Mouse (Mus musculus) embryonic facial prominence, embryonic 11.5 days (tissue): ENCODE results near the gene March1. TPM values are rescaled to one million over a fixed set of nuclear protein-coding genes. Genes with fewer than 3 reads are reported as not detected.

Experiments
- ATAC-seq: fragments of 200-750 bp; cut with Nextera tagmentation; replicated peaks from 2 replicates; pipeline ENCODE4 v1.8.0; 2017; ENCODE audit warnings: low read depth; ENCODE audit not compliant: insufficient number of reproducible peaks, low FRiP score, low TSS enrichment
- DNase-seq: peaks from one replicate; pipeline ENCODE4 v3.0.0-alpha.2; 2015; ENCODE audit warnings: low spot score
- H3K27ac ChIP-seq: fragments of 300-500 bp; sonication (generic); replicated peaks from 2 replicates; pipeline ENCODE4 v1.5.1; 2014; ENCODE audit warnings: mild to moderate bottlenecking, low read depth, low read length, control low read depth
- H3K27me3 ChIP-seq: fragments of 300-500 bp; sonication (generic); 2 replicates; pipeline ENCODE4 v1.6.1; 2014; ENCODE audit warnings: mild to moderate bottlenecking, low read length, moderate library complexity, mixed read lengths; ENCODE audit not compliant: control insufficient read depth, insufficient read depth
- H3K36me3 ChIP-seq: fragments of 300-500 bp; sonication (generic); replicated peaks from 2 replicates; pipeline ENCODE4 v1.6.1; 2014; ENCODE audit warnings: low read depth, mild to moderate bottlenecking, low read length, moderate library complexity, mixed read lengths; ENCODE audit not compliant: control insufficient read depth, insufficient read depth
- H3K4me1 ChIP-seq: fragments of 300-500 bp; sonication (generic); 2 replicates; pipeline ENCODE4 v1.6.1; 2014; ENCODE audit warnings: low read length, mixed read lengths; ENCODE audit not compliant: control insufficient read depth, insufficient read depth
- H3K4me2 ChIP-seq: fragments of 300-500 bp; sonication (generic); 2 replicates; pipeline ENCODE4 v1.6.1; 2014; ENCODE audit warnings: low read depth, mild to moderate bottlenecking, control low read depth, low read length, moderate library complexity
- H3K4me3 ChIP-seq: fragments of 300-500 bp; sonication (generic); 2 replicates; pipeline ENCODE4 v1.5.1; 2014; ENCODE audit warnings: low read depth, low read length, control low read depth
- H3K9ac ChIP-seq: fragments of 300-500 bp; sonication (generic); replicated peaks from 2 replicates; pipeline ENCODE4 v1.6.1; 2014; ENCODE audit warnings: mild to moderate bottlenecking, control low read depth, low read length
- H3K9me3 ChIP-seq: fragments of 300-500 bp; sonication (generic); replicated peaks from 2 replicates; pipeline ENCODE4 v1.6.1; 2016; ENCODE audit warnings: mild to moderate bottlenecking, low read length, inconsistent platforms, mixed read lengths; ENCODE audit not compliant: control insufficient read depth
- whole genome bisulfite sequencing: fragments of 180-500 bp; shearing (Covaris S2); extraction: QIAGEN DNeasy Blood & Tissue Kit; methylation state at CpG from one replicate; pipeline ENCODE4 v1.1.7; 2014; 5-methylcytosine and 5-hydroxymethylcytosine counted together
- polyA plus RNA-seq: library from polyadenylated mRNA; unstranded; fragments of >200 nt; fragmentation: Nextera tagmentation; extraction: Ambion mirVana; gene quantifications from 2 replicates; pipeline ENCODE4 v1.2.1, GENCODE M21; 2014

March1 gene
- polyA plus RNA-seq, 1 experiment from 2014 or later = 0.70 TPM

DNA sequence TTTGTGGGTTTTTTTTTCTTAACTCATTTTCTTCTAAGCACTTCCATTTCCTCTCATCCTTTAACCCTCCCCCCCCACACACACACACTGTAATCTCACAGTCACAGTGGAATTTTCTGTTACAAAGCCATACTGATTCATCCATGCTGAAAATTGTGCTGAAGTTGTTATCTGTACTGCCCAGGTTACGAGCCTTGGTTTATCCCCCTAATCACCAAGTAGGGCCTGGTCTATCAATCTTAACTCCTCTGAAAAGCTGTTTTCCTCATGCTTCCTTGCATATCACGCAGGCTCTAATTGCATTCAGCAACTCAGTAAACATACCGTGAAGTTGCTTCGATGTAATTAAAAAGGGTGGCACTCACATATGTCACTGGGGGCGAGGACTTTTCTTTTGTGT, 339.2 kb downstream of the March1 start:
- WGBS = 40% methylated on average over 5 of the region's 5 CpGs
- Histone ChIP-seq H3K27me3 (no peaks in the 10 kb centered on the region), H3K4me3 (no peak overlapping the region), H3K4me2 (no peak overlapping the region), H3K4me1 (no peaks in the 10 kb centered on the region), H3K36me3 (no peaks in the 10 kb centered on the region), H3K27ac (no peak overlapping the region), H3K9ac (no peak overlapping the region), H3K9me3 (no peaks in the 10 kb centered on the region)
- no peak for DNase-seq
- ATAC-seq = no peak

DNA sequence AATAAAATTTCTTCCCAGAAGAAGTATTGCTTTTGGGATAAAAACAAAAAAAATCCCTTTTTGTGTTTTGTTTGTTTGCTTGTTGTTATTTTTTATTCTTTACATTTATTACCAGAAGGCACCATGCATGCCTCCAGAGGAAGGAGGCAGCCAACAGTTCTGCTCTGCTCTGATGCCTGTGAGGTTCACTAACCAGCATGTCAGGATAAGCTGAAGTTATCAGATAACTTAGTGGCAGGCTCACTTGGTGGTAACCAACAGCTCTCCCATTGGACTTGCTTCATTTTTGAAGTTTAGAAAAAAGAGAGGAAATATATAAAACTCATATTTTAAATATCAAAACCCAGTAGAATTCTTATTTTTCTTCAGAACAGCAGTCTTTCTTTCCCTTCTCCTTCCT, 339.8 kb downstream of the March1 start:
- ATAC-seq = no peak
- Histone ChIP-seq H3K36me3 (no peaks in the 10 kb centered on the region), H3K9me3 (no peaks in the 10 kb centered on the region), H3K4me3 (no peak overlapping the region), H3K4me2 (no peak overlapping the region), H3K4me1 (no peaks in the 10 kb centered on the region), H3K9ac (no peak overlapping the region), H3K27ac (no peak overlapping the region), H3K27me3 (no peaks in the 10 kb centered on the region)
- no peak for DNase-seq

GRCm38 (mm10) chr8:65966502-65967222, 349.0 kb downstream of the March1 start:
- Histone ChIP-seq H3K4me3 (no peak overlapping the region), H3K9me3 (no peaks in the 10 kb centered on the region), H3K4me1 (no peaks in the 10 kb centered on the region), H3K9ac (no peak overlapping the region), H3K4me2 (no peak overlapping the region), H3K36me3 (no peaks in the 10 kb centered on the region), H3K27ac (no peak overlapping the region), H3K27me3 (no peaks in the 10 kb centered on the region)
- peak; percentile 34; the same call in 1 of the 2 replicates for ATAC-seq
- no peak for DNase-seq
- WGBS = 4% methylated on average over 10 of the region's 10 CpGs

- Histone ChIP-seq H3K27ac (no peak overlapping the region), H3K36me3 (no peaks in the 10 kb centered on the region), H3K9me3 (no peaks in the 10 kb centered on the region), H3K4me1 (no peaks in the 10 kb centered on the region), H3K4me3 (no peak overlapping the region), H3K4me2 (no peak overlapping the region), H3K27me3 (no peaks in the 10 kb centered on the region), H3K9ac (no peak overlapping the region)
- WGBS = 62% methylated on average over 8 of the region's 8 CpGs
- DNase-seq (no peak), ATAC-seq (no peak)
Observed at GRCm38 (mm10) chr8:65967223-65967778, 349.6 kb downstream of the March1 start.

DNA sequence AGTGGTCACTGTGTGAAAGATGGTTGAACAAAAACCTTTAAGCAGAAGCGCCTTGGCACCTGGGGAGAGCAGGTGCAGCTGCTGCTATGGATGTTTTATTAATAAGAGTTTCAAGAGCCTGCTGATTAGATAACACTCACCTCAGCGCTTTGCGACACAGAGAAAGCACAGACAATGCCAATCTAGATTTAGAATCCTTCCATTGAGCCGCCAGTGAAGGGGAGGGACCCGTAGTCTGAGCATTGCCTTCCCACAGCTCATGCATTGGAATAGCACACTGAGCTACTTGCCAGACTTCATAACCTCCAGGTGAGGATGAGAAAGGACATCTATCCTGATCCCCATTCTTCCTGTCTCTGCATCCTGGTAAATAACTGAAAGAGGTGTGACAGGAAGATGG, 359.2 kb downstream of the March1 start:
- no peak overlapping the region for H3K9ac ChIP-seq
- no peaks in the 10 kb centered on the region for H3K9me3 ChIP-seq
- 79% methylated on average over 5 of the region's 5 CpGs for WGBS
- no peaks in the 10 kb centered on the region for H3K4me1 ChIP-seq
- DNase-seq (no peak), ATAC-seq (no peak)
- no peaks in the 10 kb centered on the region for H3K36me3 ChIP-seq
- H3K4me3 ChIP-seq = no peak overlapping the region
- no peak overlapping the region for H3K4me2 ChIP-seq
- no peak overlapping the region for H3K27ac ChIP-seq
- no peaks in the 10 kb centered on the region for H3K27me3 ChIP-seq

DNA sequence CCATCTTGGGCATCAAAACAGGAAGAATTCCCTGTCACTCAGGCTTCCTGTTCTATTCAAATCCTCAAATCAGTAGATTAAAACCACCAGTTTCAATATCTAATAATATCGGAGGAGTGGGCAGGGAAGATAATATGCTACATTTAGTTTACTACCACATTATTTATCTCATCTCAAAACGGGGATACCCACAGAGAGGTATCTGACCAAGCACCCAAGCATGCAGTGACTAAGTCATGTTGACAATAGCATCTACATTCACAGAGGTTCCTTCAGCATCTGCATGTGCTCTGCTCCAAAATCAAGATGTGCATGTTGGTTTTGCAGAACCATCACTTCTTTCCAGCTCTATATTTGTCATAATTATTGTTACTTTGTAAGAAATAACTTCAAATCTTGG, 364.3 kb downstream of the March1 start:
- DNase-seq (no peak), ATAC-seq (no peak)
- no peak overlapping the region for H3K4me2 ChIP-seq
- H3K9me3 ChIP-seq = no peaks in the 10 kb centered on the region
- H3K4me3 ChIP-seq = no peak overlapping the region
- no peak overlapping the region for H3K27ac ChIP-seq
- H3K9ac ChIP-seq = no peak overlapping the region
- no peaks in the 10 kb centered on the region for H3K27me3 ChIP-seq
- H3K4me1 ChIP-seq = no peaks in the 10 kb centered on the region
- no peaks in the 10 kb centered on the region for H3K36me3 ChIP-seq
- WGBS = 75% methylated on average over 2 of the region's 2 CpGs

- H3K36me3 ChIP-seq = no peaks in the 10 kb centered on the region
- DNase-seq (no peak), ATAC-seq (no peak)
- H3K9me3 ChIP-seq = no peaks in the 10 kb centered on the region
- H3K27ac ChIP-seq = no peak overlapping the region
- no peaks in the 10 kb centered on the region for H3K27me3 ChIP-seq
- 87% methylated on average over 1 of the region's 1 CpGs for WGBS
- no peak overlapping the region for H3K4me2 ChIP-seq
- no peak overlapping the region for H3K9ac ChIP-seq
- H3K4me3 ChIP-seq = no peak overlapping the region
- H3K4me1 ChIP-seq = no peaks in the 10 kb centered on the region
Observed at GRCm38 (mm10) chr8:65987665-65988064, 370.0 kb downstream of the March1 start.

- Histone ChIP-seq H3K36me3 (no peaks in the 10 kb centered on the region), H3K27ac (no peak overlapping the region), H3K9ac (no peak overlapping the region), H3K4me1 (no peaks in the 10 kb centered on the region), H3K27me3 (no peaks in the 10 kb centered on the region), H3K4me2 (no peak overlapping the region), H3K4me3 (no peak overlapping the region), H3K9me3 (no peaks in the 10 kb centered on the region)
- ATAC-seq = no peak
- 87% methylated on average over 2 of the region's 2 CpGs for WGBS
- DNase-seq = no peak
Observed at GRCm38 (mm10) chr8:66022815-66023214, 405.1 kb downstream of the March1 start.
